Mouse (Mus musculus) midbrain, embryonic 11.5 days (tissue): Measurements from ENCODE around the gene Hpse2. TPM values are rescaled to one million over a fixed set of nuclear protein-coding genes. Genes with fewer than 3 reads are reported as not detected.

ENCODE experiments used
- ATAC-seq: fragments of 200-750 bp; cut with Nextera tagmentation; 2 replicates; pipeline ENCODE4 v1.8.0; 2017; ENCODE audit warnings: moderate TSS enrichment, moderate library complexity; ENCODE audit not compliant: low FRiP score
- DNase-seq: peaks from one replicate; pipeline ENCODE4 v3.0.0; 2015; ENCODE audit warnings: low spot score; ENCODE audit errors: missing footprints
- H3K27ac ChIP-seq: fragments of 300-500 bp; sonication (generic); 2 replicates; pipeline ENCODE4 v1.5.1; 2014; ENCODE audit warnings: low read depth, low read length
- H3K27me3 ChIP-seq: fragments of 300-500 bp; sonication (generic); 2 replicates; pipeline ENCODE4 v1.6.1; 2014; ENCODE audit warnings: mild to moderate bottlenecking, low read length, moderate library complexity, mixed read lengths; ENCODE audit not compliant: control insufficient read depth, insufficient read depth
- H3K36me3 ChIP-seq: fragments of 300-500 bp; sonication (generic); 2 replicates; pipeline ENCODE4 v1.6.1; 2014; ENCODE audit warnings: mild to moderate bottlenecking, low read length, moderate library complexity, mixed read lengths; ENCODE audit not compliant: control insufficient read depth, insufficient read depth
- H3K4me1 ChIP-seq: fragments of 300-500 bp; sonication (generic); 2 replicates; pipeline ENCODE4 v1.6.1; 2014; ENCODE audit warnings: low read length; ENCODE audit not compliant: control insufficient read depth, insufficient read depth
- H3K4me2 ChIP-seq: fragments of 300-500 bp; sonication (generic); 2 replicates; pipeline ENCODE4 v1.6.1; 2014; ENCODE audit warnings: mild to moderate bottlenecking, moderate library complexity
- H3K4me3 ChIP-seq: fragments of 300-500 bp; sonication (generic); 2 replicates; pipeline ENCODE4 v1.5.1; 2014; ENCODE audit warnings: low read depth, low read length
- H3K9ac ChIP-seq: fragments of 300-500 bp; sonication (generic); 2 replicates; pipeline ENCODE4 v1.6.1; 2014; ENCODE audit warnings: low read length
- H3K9me3 ChIP-seq: fragments of 300-500 bp; sonication (generic); 2 replicates; pipeline ENCODE4 v1.6.1; 2016; ENCODE audit warnings: low read length; ENCODE audit not compliant: control insufficient read depth
- WGBS: fragments of 180-500 bp; shearing (Covaris S2); extraction: QIAGEN DNeasy Blood & Tissue Kit; methylation state at CpG from one replicate; pipeline ENCODE4 v1.1.7; 2014; 5-methylcytosine and 5-hydroxymethylcytosine counted together
- polyA plus RNA-seq: library from polyadenylated mRNA; unstranded; fragments of >200 nt; fragmentation: Nextera tagmentation; extraction: Ambion mirVana; gene quantifications from 2 replicates; pipeline ENCODE4 v1.2.1, GENCODE M21; 2014

Hpse2 gene
- polyA plus RNA-seq, 1 experiment from 2014 or later: 0.04 TPM

DNA sequence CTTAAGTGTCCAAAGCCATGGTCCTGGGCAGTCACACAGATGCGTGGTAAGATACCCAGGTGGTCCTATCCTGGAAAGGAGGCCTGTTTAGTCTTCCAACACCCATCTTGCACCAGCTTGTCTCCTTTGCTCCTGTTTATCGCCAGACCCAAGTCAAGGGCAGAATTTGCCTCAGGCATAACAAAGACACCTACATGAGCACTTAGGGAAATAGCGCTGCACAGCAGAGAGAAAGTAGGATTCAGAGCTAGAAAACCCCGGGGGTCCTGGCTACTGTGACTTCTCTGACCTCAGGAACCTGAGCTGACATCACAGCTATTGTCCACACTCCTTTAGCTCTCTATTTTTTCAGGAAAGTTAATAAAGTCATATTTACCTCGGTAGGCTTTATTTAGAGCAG is 481.8 kb downstream of the Hpse2 start:
- Histone ChIP-seq H3K4me3 (no peak overlapping the region), H3K9ac (no peak overlapping the region), H3K9me3 (no peaks in the 10 kb centered on the region), H3K27me3 (no peaks in the 10 kb centered on the region), H3K4me2 (no peak overlapping the region), H3K27ac (no peak overlapping the region), H3K36me3 (no peaks in the 10 kb centered on the region), H3K4me1 (peaks cover 17% of the 10 kb centered on the region)
- ATAC-seq: no peak
- no peak for DNase-seq
- 71% methylated on average over 5 of the region's 5 CpGs for WGBS

DNA sequence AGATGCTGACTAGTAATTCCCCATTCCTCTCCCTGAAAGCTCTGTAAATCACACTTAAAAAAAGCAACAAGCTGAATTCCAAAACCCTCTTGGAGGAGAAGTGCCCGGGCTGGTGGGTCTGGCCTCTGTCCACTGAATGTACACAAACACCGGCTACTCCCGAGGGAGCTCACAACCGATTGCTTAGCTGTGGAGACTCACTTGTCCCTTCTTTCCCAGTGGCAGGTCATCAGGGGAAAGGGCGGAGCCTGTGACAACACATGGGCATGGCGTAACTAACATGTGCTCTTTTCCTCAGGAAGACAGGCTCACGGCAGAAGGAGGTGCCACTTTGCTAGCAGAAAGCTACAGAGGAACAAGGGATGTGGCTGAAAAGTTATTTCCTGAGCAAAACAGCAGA is 483.4 kb downstream of the Hpse2 start:
- DNase-seq: no peak
- H3K27me3 ChIP-seq: no peaks in the 10 kb centered on the region
- H3K36me3 ChIP-seq: no peaks in the 10 kb centered on the region
- H3K27ac ChIP-seq: no peak overlapping the region
- no peak overlapping the region for H3K4me2 ChIP-seq
- no peak overlapping the region for H3K4me3 ChIP-seq
- H3K9ac ChIP-seq: no peak overlapping the region
- H3K9me3 ChIP-seq: no peaks in the 10 kb centered on the region
- peaks cover 17% of the 10 kb centered on the region for H3K4me1 ChIP-seq
- WGBS: 62% methylated on average over 7 of the region's 7 CpGs
- no peak for ATAC-seq

DNA sequence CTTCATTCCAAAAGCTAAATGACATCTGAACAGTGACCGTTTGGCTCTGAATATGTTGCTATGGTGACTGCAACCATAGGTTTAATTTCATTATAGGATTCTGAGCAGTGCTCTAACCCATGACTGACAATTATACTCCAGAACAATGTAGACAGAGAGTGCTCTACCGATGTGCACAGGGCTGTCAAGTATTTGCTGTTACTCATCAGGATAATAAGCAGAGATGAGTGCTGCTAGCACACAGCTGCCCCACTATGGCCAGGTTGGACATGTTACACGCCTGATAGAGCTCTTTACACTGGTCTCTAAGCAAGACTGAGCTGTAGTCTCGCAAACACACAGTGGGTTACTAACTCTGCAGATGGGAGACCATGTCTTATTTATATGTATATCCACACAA is 483.9 kb downstream of the Hpse2 start:
- H3K4me3 ChIP-seq: no peak overlapping the region
- H3K27me3 ChIP-seq: no peaks in the 10 kb centered on the region
- peaks cover 17% of the 10 kb centered on the region for H3K4me1 ChIP-seq
- H3K9ac ChIP-seq: no peak overlapping the region
- no peak overlapping the region for H3K27ac ChIP-seq
- DNase-seq: no peak
- ATAC-seq: peak; percentile 70
- H3K9me3 ChIP-seq: no peaks in the 10 kb centered on the region
- no peak overlapping the region for H3K4me2 ChIP-seq
- no peaks in the 10 kb centered on the region for H3K36me3 ChIP-seq
- WGBS: 39% methylated on average over 4 of the region's 4 CpGs

DNA sequence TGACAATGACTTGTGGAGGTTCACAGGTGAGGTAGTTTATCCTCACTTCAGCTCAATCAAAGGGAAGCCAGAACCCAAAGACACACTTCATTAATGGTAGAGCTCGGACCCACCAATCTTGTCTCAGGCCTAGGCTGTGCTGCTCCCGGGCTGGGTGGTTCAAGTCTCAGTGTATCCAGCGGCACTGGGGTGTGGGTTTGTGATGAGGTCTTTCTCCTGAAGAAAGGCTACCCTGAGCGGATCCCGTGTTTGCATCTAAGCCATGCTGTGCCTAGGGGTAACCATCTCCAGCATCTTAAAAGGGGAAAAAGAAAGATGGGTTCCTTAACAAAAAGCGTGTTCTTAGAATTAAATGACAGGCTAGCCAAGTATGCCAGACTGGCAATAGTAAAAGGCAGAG is 484.3 kb downstream of the Hpse2 start:
- Histone ChIP-seq H3K36me3 (no peaks in the 10 kb centered on the region), H3K9me3 (no peaks in the 10 kb centered on the region), H3K27me3 (no peaks in the 10 kb centered on the region), H3K9ac (no peak overlapping the region), H3K27ac (no peak overlapping the region), H3K4me2 (no peak overlapping the region), H3K4me1 (peaks cover 17% of the 10 kb centered on the region), H3K4me3 (no peak overlapping the region)
- 66% methylated on average over 6 of the region's 6 CpGs for WGBS
- peak; percentile 48; the same call in 1 of the 2 replicates for ATAC-seq
- no peak for DNase-seq

DNA sequence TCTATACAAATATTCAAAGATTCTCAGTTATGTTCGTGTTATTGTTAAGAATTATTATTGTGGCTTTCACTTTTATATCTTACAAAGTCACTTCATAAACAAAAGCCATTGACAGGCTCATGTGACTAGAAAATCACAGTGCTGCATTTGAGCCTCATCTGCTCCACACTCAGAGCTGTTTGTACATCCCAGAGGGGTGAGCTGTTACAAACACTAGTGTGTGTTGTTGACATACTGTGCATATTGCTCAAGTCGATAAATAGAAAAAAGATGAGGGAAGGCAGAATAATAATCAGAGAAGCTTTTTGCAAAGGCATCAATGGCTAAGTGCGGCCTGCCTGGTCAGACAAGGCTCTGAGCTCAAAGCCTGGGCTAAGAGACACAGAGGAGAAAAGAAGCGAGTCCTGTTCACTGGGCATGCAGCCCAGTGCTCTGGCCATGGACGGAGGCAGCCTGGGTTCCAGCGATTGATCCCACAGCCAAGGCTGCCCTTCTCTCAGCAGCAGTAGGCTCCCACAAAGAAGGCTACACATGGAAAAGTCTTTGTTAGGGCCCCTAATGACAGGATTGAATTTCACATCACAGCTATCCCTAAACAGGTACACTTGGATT is 485.6 kb downstream of the Hpse2 start:
- Histone ChIP-seq H3K27me3 (no peaks in the 10 kb centered on the region), H3K4me1 (peaks cover 17% of the 10 kb centered on the region), H3K36me3 (no peaks in the 10 kb centered on the region), H3K9ac (no peak overlapping the region), H3K9me3 (no peaks in the 10 kb centered on the region), H3K4me2 (no peak overlapping the region), H3K4me3 (no peak overlapping the region), H3K27ac (no peak overlapping the region)
- ATAC-seq (no peak), DNase-seq (no peak)
- WGBS: 76% methylated on average over 6 of the region's 6 CpGs

DNA sequence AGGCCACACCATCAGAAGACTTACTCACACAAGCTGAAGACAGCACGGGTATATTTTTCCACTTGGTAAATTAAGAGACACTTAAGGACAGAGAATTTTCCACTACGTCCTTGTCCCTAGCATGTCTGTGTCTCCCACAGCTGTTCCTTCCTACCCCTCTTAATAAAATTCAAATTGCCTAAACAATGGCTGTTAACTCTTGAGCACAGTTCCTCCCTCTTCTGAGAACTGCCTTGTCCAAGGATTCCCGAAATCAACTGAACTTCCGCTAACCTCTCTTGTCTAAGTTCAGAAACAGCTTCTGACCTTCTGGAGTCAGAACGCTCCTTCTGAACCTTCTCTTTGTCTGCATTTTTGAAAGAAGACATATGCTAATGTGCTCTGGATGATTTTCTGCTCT is 496.6 kb downstream of the Hpse2 start:
- Histone ChIP-seq H3K9me3 (no peaks in the 10 kb centered on the region), H3K27ac (no peak overlapping the region; the same call in 1 of the 2 replicates), H3K27me3 (no peaks in the 10 kb centered on the region), H3K36me3 (no peaks in the 10 kb centered on the region), H3K9ac (no peak overlapping the region), H3K4me1 (no peaks in the 10 kb centered on the region), H3K4me2 (no peak overlapping the region), H3K4me3 (no peak overlapping the region)
- DNase-seq: no peak
- ATAC-seq: no peak
- 53% methylated on average over 5 of the region's 5 CpGs for WGBS

DNA sequence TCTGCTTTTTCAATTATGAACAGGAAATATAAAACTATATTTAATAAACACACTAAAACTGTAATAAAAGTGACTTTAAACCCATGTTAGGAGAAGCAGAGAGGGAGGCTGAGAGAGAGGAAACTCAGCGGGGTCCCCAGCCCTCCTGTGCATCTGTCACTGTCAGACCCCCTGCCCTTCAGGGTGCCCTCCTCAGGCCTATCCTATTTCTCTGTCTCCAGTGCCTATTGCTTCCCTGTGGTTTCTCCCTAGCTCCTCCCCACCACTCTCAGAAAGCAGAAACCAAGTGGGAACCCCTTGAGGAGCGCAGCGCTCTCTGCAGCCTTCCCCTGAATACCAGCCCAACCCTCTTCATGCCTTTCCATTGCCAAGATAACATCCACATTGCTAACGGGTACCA is 510.5 kb downstream of the Hpse2 start:
- H3K27ac ChIP-seq: no peak overlapping the region
- no peak overlapping the region for H3K4me2 ChIP-seq
- no peak overlapping the region for H3K9ac ChIP-seq
- no peak overlapping the region for H3K4me3 ChIP-seq
- 80% methylated on average over 4 of the region's 4 CpGs for WGBS
- H3K27me3 ChIP-seq: no peaks in the 10 kb centered on the region
- no peak for DNase-seq
- H3K9me3 ChIP-seq: no peaks in the 10 kb centered on the region
- ATAC-seq: no peak
- H3K4me1 ChIP-seq: no peaks in the 10 kb centered on the region
- H3K36me3 ChIP-seq: no peaks in the 10 kb centered on the region

DNA sequence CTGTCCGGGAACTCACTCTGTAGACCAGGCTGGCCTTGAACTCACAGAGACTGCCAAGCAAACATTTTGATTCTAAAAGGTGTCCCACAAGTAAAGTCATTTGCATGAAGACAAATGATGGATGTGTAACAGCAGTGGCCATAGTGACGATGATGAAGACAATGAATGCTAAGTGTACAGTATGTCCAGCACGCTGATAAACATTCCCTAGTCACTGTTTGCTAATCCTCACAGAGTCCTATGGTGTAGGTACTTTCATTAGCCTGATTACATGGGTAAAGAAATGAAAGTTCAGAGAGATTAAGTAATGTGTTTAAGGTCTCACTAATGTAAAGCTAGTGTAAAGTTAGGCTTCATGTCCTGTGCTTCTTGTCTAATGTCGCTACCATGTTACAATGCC is 511.6 kb downstream of the Hpse2 start:
- Histone ChIP-seq H3K36me3 (no peaks in the 10 kb centered on the region), H3K27ac (no peak overlapping the region), H3K4me1 (no peaks in the 10 kb centered on the region), H3K9me3 (no peaks in the 10 kb centered on the region), H3K27me3 (no peaks in the 10 kb centered on the region), H3K4me2 (no peak overlapping the region), H3K4me3 (no peak overlapping the region), H3K9ac (no peak overlapping the region)
- no peak for DNase-seq
- no peak for ATAC-seq
- WGBS: 80% methylated on average over 4 of the region's 4 CpGs

DNA sequence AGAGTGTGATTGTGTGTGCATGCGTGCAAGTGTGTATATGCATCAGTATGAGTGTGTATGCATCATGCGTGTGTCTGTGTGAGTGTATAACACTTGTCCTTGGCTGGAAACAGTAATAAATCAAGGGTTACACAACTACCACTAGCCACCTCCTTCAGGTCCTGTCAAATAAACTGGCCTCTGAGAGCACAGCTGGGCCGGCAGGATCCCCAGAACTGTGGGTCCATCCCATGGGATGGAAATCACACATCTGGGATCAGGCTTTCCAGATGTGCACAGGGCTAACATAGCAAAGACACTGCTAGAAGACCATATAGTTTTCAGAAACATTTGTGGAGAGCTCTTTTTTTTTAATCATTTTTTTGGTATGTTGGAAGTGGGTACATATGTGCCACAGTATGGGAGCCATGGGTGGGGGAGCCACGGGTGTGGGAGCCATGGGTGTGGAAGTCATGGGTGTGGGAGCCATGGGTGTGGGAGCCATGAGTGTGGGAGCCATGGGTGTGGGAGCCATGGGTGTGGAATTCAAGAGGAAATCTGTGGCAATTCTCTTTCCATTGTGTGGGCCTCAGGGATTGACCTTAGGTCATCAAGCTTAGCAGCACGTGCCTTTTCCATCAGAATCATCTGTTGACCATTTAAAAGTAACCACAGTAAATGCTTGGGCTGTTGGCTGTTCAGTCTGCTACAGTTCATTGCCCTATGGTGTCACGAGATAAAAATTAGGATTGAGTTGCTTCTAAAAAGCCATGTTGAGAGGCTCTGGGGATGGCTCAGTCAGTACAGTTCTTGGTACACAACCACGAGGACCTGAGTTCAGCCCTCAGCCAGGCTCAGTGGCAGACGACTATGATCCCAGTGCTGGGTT is 518.3 kb downstream of the Hpse2 start:
- Histone ChIP-seq H3K4me1 (no peaks in the 10 kb centered on the region), H3K9ac (no peak overlapping the region), H3K27ac (no peak overlapping the region), H3K27me3 (no peaks in the 10 kb centered on the region), H3K4me3 (no peak overlapping the region), H3K36me3 (no peaks in the 10 kb centered on the region), H3K4me2 (no peak overlapping the region), H3K9me3 (no peaks in the 10 kb centered on the region)
- 80% methylated on average over 8 of the region's 8 CpGs for WGBS
- no peak for DNase-seq
- ATAC-seq: no peak
